Mouse (Mus musculus) hematopoietic stem cell, adult 5-6 weeks (primary cell): ENCODE measurements around the gene Chrna3. TPM values are rescaled to one million over a fixed set of nuclear protein-coding genes. Genes with fewer than 3 reads are reported as not detected.

ENCODE experiments used
- ATAC-seq, 2 experiments: fragments of 125-278 bp in 1 of 2; replicated peaks in 1 of 2; 2 replicates each; pipeline ENCODE4 v1.8.0; 2016 to 2017; ENCODE audit warnings: inconsistent platforms in 2 of 2, mild to moderate bottlenecking in 2 of 2, moderate number of reproducible peaks in 2 of 2, low read depth in 1 of 2, moderate TSS enrichment in 1 of 2; ENCODE audit not compliant: low FRiP score in 2 of 2, poor library complexity in 2 of 2, severe bottlenecking in 2 of 2, insufficient read depth in 1 of 2, low TSS enrichment in 1 of 2
- total RNA-seq: library from RNA; stranded (forward); fragments of 172-1452, 232-1000 nt; gene quantifications from 2 replicates; pipeline ENCODE4 v1.2.3, GENCODE M21; 2017

The Chrna3 gene
- total RNA-seq, 1 experiment from 2014 or later, result not detected

GRCm38 (mm10) chr9:55016926-55017325 is 9.4 kb downstream of the Chrna3 start:
- ATAC-seq, result no peak

- ATAC-seq, result no peak
These were observed 15.6 kb downstream of the Chrna3 start for GRCm38 (mm10) chr9:55010588-55011350.

GRCm38 (mm10) chr9:55009692-55010091 is 16.7 kb downstream of the Chrna3 start:
- ATAC-seq, result no peak

DNA sequence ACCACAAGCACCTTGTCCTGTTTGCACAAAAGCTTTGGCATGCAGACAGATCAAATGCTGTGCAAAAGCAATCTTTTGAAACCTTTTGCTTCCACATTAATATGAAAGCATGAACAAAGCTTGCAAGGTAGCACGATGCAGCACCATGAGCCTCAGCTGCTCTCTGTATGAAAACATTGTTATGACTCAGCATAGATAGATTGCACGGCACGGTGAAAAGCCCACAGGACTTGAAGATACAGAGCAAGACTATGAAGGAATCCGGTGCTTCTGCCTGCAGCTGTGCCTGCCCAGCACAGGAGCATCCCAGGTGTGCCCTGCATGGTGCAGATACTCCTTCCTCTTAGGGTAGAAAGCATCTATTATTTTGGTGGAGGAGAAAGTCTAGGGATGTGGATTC is 22.8 kb downstream of the Chrna3 start:
- ATAC-seq, result no peak

- ATAC-seq, result no peak
These were observed 30.7 kb downstream of the Chrna3 start for GRCm38 (mm10) chr9:54995645-54996044.

- ATAC-seq, result no peak
These were observed 32.0 kb downstream of the Chrna3 start for GRCm38 (mm10) chr9:54994381-54994780.

- ATAC-seq, result no peak
These were observed 36.0 kb downstream of the Chrna3 start for GRCm38 (mm10) chr9:54990362-54990761.

DNA sequence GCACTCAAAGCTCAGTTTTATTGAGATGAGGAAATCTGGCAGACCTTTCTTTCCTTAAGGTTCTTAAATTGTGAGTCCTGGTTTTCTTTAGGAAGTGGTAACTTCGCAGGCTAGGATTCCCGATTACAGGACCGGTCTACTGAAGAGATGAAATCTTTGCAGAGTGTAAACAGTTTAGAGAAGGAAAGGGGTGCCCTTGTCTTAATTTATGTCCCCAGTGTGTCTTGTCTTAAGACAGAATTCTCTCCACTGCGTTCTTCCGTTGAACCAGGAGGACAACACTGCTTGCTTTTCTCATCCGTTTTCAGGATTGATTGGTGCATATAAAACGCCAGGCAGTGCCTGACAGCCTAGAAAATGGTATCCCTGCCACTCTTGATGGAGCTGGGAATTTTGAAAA is 44.0 kb downstream of the Chrna3 start:
- no peak for ATAC-seq

- peak; percentile 36 to 62; a peak in 2 of 4 replicates for ATAC-seq
These were observed 44.8 kb downstream of the Chrna3 start for GRCm38 (mm10) chr9:54981291-54982191.

DNA sequence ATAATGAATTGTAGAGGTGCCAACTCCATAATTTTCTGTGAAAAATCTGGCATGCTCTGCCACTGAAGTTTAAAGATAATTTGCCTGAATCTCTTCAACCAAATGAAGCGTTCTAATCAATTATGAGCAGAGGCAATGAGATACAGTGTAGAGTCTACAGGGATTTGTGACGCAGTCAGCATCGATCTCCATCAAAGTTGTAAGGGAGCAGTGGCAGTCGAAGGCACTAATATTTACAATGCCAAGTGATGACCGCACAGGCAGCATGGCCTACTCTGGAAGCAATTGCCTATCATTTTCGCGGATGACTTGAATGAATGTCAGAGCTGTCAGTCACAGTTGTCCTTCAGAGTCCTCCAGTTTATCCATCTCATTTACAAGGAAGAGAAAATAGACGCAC is 45.7 kb downstream of the Chrna3 start, which contains the start of gene Chrna5:
Chrna5 (plus strand) TSS at position 207 of the 400 bp plus-strand sequence.
- no peak for ATAC-seq

- no peak for ATAC-seq
These were observed 56.3 kb downstream of the Chrna3 start for GRCm38 (mm10) chr9:54969972-54970637.

- no peak for ATAC-seq
These were observed 62.7 kb downstream of the Chrna3 start for GRCm38 (mm10) chr9:54963669-54964068.

- no peak for ATAC-seq
These were observed 65.3 kb downstream of the Chrna3 start for GRCm38 (mm10) chr9:54961059-54961458.

Other genes with a start within 250 kb of the Chrna3 start
- gene Ireb2, start 162.8 kb downstream of the Chrna3 start, total RNA-seq, result 54.0 and 61.2 TPM in 2 replicates
- gene Hykk, start 109.3 kb downstream of the Chrna3 start, total RNA-seq, result 0.40 and 1.1 TPM in 2 replicates
- 327 and 385 TPM in 2 replicates for gene Psma4, start 75.8 kb downstream of the Chrna3 start, total RNA-seq
- gene AY074887, start 75.6 kb downstream of the Chrna3 start, total RNA-seq, result 3.9 TPM in 1 of 2 replicates, not detected in the other
- not detected in 2 replicates for gene Chrna5, start 45.7 kb downstream of the Chrna3 start, total RNA-seq
- gene Chrnb4, start 22.2 kb upstream of the Chrna3 start, total RNA-seq, result not detected in 2 replicates
- 48.0 and 56.2 TPM in 2 replicates for gene Ube2q2, start 122.3 kb upstream of the Chrna3 start, total RNA-seq
- 44.5 and 60.9 TPM in 2 replicates for gene Fbxo22, start 182.4 kb upstream of the Chrna3 start, total RNA-seq